Mouse (Mus musculus) heart, postnatal 10 days (tissue): ENCODE data around the gene Grin3b. TPM values are rescaled to one million over a fixed set of nuclear protein-coding genes. Genes with fewer than 3 reads are reported as not detected.

ENCODE experiments used
- DNase-seq, 2 experiments: peaks; one replicate each; pipeline ENCODE4 v3.0.0; 2021
- intact Hi-C: fragments of 180-260 bp; cut with DNase I; formaldehyde crosslinking; loops from one replicate; pipeline ENCODE4 v1.15.1; 2025
- total RNA-seq, 2 experiments: library from RNA; stranded (reverse); gene quantifications; 2 replicates each; pipeline ENCODE4 v1.2.3; 2021

The Grin3b gene
- total RNA-seq, 2 experiments from 2014 or later = not detected

DNA sequence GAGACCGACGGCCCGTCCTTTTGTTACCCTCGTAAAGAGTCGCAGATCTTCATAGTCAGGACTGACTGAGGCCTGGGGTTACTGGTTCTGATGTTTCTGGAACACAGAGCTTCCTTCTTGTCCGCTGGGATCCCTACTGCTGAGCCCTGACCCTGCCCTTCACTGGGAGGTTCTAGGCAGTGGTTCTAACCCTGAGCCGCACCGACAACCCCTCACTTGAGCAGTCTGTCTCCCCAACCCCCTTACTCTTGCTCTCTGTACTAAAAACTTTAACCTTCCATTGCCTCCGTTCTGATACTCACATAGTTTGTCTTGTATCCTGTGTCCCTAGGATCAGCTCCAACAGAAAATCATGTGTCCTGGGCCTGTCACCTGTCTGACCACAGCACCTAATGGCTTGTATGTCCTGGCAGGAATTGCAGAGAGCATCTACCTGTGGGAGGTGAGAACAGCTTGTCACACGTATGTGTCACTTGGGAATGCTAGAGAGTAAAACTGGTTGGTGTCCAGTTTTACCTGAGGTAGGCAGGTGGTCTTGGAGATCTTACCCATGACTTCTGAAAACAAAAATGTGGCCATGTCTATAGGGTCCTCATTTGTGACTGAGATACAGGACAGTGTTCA lies 9.7 kb upstream of the Grin3b start:
- intact Hi-C loops = loop anchor here (2.0 kb wide), 1 partner anchor 22 kb away; no protein-coding TSS in a partner anchor
- DNase-seq = no peak

DNA sequence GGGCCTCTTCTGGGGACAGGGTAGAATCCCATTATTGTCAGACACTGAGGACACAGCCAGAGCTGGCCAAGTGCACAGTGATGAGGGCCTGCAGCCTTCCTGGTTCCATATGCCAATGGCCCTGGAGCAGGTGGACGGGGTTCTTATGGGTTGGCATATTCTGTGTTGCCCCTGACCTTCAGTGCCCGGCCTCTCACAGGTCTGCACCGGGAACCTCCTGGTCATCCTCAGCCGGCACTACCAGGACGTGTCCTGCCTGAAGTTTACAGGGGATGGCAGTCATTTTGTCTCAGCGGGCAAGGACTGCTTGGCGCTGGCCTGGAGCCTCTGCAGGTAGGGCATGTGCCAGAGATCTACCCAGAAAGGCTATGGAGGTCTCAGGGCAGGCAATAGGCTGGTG lies 5.8 kb upstream of the Grin3b start:
- intact Hi-C loops = no loop called here
- DNase-seq = no peak

DNA sequence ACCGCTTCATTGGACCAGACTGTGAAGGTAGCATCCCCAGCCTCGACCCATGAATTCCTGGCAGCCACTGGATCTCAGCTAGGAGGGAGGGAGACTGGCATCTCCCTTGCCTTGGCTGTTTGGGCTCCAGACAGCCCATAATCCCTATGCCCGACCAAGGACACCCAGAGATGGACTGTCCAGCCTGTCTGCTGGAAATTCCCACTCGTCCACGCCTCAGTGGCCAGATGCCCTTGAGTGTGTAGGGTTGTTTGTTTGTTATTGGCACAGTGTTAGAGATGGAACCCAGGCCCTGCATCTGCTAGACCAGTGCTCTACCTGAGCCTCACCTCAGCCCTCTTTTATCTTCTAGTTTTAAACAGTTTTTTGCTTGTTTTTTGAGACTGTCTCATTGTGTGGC lies 5.2 kb upstream of the Grin3b start:
- intact Hi-C loops = no loop called here
- no peak for DNase-seq

DNA sequence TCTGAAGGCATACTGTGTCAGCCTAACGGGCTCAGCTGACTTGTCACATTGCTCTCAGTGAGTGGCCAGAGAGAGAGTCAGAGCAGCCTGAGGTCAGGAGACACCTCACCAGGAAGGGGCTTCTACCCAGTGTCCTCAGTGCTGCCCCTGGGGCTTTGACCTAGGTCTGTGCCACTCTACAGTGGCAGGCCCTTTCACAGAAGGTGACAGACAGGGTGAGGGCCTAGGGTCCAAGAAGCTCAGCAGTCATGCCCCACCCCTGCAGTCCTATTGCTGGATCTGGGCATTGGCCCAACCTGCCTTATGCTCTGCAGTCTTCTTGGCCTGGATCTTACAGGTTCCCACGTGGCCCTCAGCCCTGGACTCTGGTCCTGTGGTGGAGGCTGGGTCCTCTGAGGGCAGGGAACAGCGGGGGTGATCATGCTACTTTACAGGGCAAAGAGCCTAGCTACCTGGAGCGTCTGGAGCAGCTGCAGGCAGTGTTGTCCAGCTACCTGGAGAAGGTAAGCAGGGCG lies 3.6 kb upstream of the Grin3b start:
- intact Hi-C loops = no loop called here
- DNase-seq = peak; percentile 65 to 73

DNA sequence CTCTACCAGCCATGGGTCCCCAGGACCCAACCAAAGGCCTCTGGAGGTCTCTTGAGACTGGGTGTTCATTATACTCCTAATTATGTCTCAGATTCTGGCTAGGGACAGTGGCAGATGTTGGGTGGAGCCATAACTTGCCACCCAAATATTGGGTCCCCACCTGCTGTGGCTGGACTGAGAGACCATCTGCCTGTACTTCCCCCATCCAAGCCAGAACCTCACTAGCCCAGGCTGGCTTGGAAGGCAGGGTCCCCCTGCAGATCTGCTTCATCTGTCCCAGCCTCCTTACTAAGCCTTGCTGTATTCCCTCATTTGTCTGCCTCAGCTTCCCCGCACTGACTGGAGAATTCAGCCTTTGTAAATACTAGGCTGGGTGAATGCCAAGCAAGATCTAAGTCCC lies 2.3 kb upstream of the Grin3b start:
- intact Hi-C loops = no loop called here
- DNase-seq = no peak

DNA sequence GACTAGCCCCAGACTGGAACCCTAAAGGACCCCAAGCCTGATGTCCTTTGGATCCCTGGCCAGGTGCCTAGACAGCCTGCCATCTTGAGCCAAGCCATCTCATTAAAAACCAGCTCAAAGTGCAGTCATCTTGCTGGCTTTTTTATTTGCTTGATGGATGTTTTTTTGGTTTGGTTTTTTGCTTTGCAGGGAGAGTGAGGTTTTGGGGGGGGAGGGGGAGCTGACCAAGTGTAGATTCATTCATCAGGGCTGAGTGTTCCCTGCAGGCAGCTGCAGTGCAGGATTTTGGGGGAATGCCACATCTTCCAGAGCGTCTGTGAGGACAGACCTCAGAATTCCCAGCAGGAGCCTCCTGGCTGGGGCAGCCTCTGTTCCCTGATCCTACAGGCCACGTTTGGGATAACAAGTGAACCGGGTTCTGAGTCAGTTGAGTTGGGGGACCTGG lies 1.4 kb upstream of the Grin3b start:
- intact Hi-C loops = no loop called here
- peak; percentile 37 to 39 for DNase-seq

DNA sequence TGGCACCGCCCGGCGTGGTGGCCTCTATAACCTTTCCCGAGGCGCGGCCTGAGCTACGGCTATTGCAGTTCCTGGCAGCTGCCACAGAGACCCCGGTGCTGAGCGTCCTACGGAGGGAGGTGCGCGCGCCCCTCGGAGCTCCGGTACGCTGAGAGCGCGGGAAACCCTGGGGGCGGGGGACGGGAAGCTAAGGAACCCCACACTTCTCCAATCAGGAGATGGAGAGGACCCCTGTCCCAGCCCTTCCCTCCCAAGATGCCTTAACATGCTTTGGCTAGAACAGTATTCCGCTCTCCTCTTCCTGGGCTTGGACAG lies 625 bp downstream of the Grin3b start:
- intact Hi-C loops = no loop called here
- DNase-seq = no peak

DNA sequence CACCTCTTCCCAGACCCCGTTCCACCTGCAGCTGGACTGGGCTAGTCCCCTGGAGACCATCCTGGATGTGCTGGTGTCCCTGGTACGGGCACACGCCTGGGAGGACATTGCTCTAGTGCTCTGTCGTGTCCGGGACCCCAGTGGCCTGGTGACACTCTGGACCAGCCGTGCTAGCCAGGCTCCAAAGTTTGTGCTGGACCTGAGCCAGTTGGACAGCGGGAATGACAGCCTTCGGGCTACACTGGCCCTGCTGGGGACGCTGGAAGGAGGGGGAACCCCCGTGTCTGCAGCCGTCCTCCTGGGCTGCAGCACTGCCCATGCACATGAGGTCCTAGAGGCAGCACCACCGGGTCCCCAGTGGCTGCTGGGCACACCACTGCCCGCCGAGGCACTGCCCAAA lies 2.3 kb downstream of the Grin3b start:
- peak; percentile 42 to 64 for DNase-seq
- intact Hi-C loops = no loop called here

DNA sequence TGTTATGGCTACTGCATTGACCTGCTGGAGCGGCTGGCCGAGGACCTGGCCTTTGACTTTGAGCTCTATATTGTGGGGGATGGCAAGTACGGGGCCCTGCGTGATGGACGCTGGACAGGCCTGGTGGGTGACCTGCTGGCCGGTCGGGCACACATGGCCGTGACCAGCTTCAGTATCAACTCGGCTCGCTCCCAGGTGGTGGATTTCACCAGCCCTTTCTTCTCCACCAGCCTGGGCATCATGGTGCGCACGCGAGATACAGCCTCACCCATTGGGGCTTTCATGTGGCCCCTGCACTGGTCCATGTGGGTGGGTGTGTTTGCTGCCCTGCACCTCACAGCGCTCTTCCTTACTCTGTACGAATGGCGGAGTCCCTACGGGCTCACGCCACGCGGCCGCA lies 3.6 kb downstream of the Grin3b start:
- intact Hi-C loops = no loop called here
- DNase-seq = no peak

DNA sequence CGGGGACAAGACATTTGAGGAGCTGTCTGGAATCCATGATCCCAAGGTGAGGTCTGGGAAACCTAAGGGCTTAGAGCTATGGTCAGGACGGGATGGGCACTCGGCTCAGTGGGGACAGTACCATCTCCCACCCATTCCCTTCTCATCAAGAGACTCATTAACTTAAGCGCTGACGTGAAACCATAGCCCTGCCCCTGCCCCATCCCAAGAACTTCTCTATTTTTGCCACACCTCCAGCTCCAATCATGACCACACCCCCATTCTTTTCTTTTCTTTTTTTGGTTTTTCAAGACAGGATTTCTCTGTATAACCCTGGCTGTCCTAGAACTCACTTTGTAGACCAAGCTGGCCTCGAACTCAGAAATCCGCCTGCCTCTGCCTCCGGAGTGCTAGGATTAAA lies 4.2 kb downstream of the Grin3b start:
- intact Hi-C loops = no loop called here

DNA sequence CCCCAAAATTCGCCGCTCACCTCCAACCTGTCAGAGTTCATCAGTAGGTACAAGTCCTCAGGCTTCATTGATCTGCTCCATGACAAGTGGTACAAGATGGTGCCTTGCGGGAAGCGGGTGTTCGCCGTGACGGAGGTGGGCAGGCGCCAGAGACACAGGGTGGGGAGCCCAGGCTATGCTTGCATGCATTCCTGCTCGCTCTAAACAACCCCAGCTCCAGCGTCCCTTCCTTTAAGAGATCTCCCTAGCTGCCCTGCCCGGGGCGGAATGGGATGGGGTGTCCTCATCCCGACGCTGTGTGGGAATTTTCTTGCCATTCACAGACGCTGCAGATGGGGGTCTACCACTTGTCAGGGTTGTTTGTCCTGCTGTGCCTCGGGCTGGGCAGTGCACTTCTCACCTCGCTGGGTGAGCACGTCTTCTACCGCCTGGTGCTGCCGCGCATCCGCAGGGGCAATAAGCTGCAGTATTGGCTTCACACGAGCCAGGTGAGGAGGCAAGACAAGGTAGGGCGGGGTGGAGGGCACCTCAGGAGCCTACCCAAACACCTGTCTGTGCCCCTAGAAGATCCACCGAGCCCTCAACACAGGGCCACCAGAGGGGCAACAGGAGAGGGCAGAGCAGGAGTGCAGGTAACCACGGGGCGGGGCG lies 5.7 kb downstream of the Grin3b start:
- no peak for DNase-seq
- intact Hi-C loops = no loop called here

More for the DNA sequence above, 4.2 kb downstream of the Grin3b start:
- DNase-seq = no peak

DNA sequence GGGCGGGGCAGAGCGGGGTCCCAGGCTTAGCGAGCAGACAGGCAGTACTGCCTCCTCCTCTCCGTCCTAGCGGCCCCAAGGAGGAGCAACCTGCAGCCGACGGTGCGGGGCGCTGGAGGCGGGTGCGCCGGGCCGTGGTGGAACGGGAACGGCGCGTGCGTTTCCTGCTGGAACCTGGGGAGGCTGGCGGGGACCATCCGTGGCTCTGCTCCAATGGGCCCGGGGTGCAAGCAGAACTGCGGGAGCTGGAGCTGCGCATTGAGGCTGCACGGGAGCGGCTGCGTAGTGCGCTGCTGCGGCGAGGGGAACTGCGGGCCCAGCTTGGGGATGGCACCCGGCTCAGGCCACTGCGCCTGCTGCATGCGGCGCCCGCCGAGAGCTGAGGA lies 6.2 kb downstream of the Grin3b start:
- DNase-seq = no peak
- intact Hi-C loops = no loop called here

DNA sequence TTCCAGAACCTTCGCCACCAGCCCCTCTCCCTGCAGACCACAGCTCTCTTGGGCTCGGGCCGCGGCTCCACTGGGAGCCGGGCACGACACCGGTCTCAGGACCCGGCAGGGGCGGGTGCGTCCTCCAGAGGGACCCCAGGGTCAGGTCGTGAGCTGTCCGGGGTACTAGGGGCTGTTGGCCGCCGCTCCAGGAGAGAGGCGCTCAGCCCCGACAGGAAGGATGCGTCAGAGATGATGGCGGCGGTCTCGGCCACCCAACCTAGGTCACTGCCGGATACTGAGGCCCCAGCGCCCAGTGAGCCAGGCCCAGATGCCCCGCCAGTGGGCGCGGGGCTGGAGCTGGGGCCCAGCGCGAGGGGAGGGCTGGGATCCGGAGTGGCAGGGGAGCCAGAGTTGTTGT lies 6.8 kb downstream of the Grin3b start:
- no peak for DNase-seq
- intact Hi-C loops = no loop called here

DNA sequence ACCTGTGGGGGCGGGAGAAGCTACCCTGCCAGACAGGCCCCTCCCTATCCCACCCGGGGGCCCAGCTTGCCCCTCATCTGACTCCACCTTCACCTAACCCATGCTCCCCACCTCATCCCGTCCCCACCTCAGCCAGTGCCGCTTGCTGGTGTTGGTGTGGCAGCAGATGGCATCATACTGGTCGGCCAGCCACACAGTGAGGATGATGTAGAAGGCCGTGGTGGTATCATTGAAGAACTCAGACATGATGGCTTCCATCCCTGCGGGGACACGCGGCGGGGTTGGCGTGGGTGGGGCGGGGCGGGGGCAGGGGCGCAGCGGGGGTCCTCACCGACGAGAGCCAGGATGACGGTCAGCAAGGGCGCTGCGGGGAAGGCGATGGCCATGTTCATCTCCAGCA lies 7.5 kb downstream of the Grin3b start:
- intact Hi-C loops = no loop called here
- no peak for DNase-seq

DNA sequence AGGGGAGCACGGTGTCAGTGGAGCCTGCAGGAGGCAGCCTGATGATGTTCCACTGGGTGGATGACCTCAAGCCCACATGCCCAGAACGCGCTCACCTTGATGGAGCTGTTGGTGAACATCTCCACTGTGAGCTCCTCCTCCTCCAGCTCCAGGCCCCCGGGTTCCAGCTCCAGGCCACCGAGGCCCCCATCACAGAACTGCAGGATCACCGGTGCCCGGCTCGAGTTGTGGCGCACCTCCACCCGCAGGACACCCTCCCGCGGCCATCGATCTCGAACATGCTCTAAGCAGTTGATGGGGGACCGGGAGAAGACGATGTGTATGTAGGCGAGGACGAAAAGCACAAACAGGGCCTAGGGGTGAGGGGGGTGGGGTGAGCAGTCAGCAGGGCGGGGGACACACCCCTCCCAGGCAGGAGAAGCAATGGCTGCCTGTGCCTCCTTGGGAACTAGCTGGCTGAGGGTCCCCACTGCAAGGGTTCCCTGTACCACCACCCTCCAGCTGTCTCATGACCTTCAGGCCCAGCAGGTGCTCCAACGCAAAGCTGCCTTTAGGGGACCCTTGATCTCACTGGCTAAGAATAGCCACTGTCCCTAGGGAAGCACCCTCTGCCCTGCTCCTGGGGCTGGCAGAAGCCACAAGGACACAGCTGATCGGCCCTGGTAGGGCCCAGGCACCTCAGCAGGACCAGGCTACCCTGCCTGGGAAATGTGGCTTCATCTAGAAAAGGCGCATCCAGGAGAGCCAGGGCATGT lies 9.1 kb downstream of the Grin3b start:
- intact Hi-C loops = no loop called here
- peak in 1 of 2 experiments; percentile 62 for DNase-seq

DNA sequence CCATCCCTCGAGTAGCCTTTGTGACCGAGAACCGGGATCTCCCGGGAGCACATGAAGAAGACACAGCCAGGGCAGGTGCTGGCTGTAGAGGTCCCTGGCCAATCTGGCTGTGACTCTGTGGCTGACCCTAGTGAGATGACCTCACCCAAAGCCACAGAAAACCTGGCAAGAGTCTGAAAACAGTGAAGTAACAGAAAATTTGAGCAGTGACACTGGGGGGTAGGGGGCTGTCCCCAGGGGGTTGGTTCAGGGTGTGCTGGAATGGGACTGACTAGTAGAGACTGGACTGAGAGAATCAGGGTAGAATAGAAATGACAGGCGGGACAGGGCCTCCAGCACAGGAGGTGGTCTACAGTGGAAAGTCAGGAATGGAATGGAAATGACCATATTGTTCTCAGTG lies 12.7 kb downstream of the Grin3b start:
- intact Hi-C loops = loop anchor here (2.0 kb wide), 1 partner anchor 22 kb away; the partner anchor contains the start of gene Wdr18

DNA sequence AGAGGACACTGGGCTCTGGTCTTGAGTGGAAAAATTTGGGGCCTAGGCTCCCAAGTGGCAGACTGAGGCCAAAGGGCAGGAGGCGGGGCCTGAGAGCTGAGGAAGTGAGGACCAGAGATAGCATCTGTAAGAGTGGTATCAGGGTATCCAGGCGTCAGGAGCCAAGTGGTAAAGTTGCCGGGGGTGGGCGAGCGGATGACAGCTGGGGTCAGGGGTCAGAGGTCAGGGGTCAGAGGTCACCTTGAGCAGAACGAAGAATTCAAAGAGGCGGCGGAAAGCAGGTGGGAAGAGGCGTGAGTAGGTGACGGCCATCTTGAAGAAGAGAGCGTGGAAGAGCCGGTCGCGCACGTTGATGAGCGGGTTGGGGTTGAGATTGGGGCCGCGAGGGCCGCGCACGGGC lies 13.2 kb downstream of the Grin3b start:
- intact Hi-C loops = loop anchor here (2.0 kb wide), 1 partner anchor 23 kb away; the partner anchor contains the start of gene Wdr18
- DNase-seq = peak; percentile 59 to 76

More for the DNA sequence above, 12.7 kb downstream of the Grin3b start:
- DNase-seq = no peak

DNA sequence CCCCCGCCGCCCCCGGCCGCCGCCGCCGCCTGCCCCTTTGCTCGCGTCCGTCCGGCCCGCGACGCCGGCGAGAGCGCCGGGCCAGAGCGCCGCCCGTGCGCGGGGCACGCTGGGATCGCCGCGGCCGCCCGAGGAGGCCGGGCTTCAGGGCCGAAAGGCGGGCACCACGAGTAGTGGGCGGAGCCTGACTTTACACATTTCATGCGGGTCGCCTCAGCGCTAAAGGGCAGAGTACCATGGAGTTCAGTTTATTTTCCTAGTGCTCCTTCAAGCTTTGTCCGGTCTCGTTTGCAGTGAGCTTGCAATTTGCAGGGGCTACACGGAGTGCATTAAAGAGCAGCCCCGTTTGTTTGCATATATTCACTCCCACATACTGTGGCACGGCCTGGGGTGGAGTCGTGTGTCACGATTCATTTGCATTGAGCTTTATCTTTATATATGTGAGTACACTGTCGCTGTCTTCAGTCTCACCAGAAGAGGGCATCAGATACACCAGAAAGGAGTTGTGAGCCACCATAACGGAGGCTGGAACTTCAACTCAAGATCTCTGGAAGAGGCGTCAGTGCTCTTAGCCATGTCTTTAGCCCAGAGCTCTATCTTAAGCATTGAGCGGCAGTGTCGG lies 13.8 kb downstream of the Grin3b start, which contains the start of gene Tmem259:
Tmem259 (minus strand) TSS at position 136 of the 622 bp plus-strand sequence.
- intact Hi-C loops = no loop called here
- DNase-seq = peak; percentile 90 to 91

DNA sequence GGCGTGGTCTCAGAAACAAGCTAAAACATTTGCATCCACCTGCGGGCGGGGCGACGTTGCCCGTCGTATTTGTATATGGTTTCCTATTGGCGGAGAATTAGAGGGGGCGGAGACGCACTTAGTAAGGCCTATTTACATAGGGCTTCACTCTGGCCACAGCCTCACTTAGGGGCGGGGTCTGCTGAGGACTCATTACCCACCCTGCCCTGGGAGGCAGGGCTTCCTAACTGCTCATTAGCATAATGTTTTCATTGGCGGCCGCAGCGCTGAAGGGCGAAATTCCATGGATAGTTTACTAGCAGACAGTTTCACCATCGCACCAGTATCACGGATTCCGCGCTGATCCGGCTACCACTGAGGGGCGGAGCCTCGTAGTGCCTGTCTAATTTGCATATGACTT lies 14.4 kb downstream of the Grin3b start:
- DNase-seq = peak; percentile 97 to 98
- intact Hi-C loops = loop anchor here (5.0 kb wide), 2 partner anchors 67 to 157 kb away; partner anchors contain the start of gene Cbarp

DNA sequence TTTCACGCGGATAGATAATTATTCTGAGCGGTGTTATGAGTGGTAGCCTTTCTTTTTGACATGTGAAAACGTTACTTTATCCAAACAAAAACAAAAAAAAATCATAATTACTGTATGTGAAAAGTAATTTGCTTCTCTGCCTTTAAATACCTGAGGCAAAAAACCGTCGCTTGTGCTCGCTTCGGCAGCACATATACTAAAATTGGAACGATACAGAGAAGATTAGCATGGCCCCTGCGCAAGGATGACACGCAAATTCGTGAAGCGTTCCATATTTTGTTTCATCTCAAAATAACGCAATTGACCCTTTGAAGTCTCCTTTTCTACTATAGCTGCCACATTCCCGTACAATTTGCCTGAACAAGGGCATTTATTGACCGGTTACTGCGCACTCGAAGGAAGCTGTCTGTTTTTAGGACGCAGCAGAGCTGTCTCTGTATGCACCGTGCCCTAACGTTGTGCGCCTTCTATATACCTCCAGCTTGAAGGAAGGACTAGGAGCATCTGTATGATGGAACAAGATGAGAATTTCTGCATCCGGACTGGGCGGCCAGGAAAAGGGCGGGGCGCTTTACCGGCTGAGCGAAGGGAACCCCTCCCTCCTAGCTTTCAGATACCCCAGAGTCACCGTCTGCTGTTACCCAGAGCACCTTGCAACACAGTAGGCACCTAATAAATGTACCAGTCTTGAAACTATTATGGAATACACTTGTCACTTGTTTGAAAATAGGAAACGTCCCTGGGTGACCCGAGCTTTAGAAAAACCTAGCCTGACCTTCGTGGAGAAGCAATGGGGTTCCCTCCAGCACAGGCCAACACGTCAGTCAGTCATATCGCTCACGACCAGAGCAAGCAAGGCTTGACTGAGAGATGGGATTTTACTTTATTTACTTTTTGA lies 15.1 kb downstream of the Grin3b start:
- intact Hi-C loops = loop anchor here (5.0 kb wide), 2 partner anchors 67 to 157 kb away; partner anchors contain the start of gene Cbarp
- peak; percentile 77 to 79 for DNase-seq
